Mouse (Mus musculus): ENCODE data around the gene Kank3. TPM values are rescaled to one million over a fixed set of nuclear protein-coding genes. Genes with fewer than 3 reads are reported as not detected.

Gene Kank3
- total RNA-seq, 2 experiments from 2014 or later = 35.2 to 40.6 TPM

GRCm38 (mm10) chr17:33829561-33829960 lies 19.2 kb downstream of the Kank3 start:
- Histone ChIP-seq H3K4me3 (no peak overlapping the region), H3K27ac (peak overlapping the region; percentile 36)
- DNase-seq (ENCODE audit: low spot score in 2 of 2) = no peak
- no peak for TF ChIP-seq CTCF (conservative IDR thresholded peaks at IDR 0.05)

GRCm38 (mm10) chr17:33842966-33843795 lies 32.9 kb downstream of the Kank3 start, which contains the start of gene Cd320:
Gene Cd320, plus strand, starts transcription at chr17:33843091.
- peak; percentile 89 to 90 for DNase-seq (ENCODE audit: low spot score in 2 of 2)
- TF ChIP-seq CTCF (conservative IDR thresholded peaks at IDR 0.05) = peak; percentile 58
- Histone ChIP-seq H3K4me3 (peak within 1 kb of the TSS; percentile 72), H3K27ac (peak within 1 kb of the TSS; percentile 90)

- no peak overlapping the region; the same call in 1 of the 2 replicates for H3K27ac ChIP-seq
- H3K4me3 ChIP-seq = peak overlapping the region; percentile 72; the same call in 1 of the 2 replicates
- DNase-seq (ENCODE audit: low spot score in 2 of 2) = no peak
- TF ChIP-seq CTCF (conservative IDR thresholded peaks at IDR 0.05) = no peak
Measured at GRCm38 (mm10) chr17:33844196-33844595, 33.9 kb downstream of the Kank3 start.

DNA sequence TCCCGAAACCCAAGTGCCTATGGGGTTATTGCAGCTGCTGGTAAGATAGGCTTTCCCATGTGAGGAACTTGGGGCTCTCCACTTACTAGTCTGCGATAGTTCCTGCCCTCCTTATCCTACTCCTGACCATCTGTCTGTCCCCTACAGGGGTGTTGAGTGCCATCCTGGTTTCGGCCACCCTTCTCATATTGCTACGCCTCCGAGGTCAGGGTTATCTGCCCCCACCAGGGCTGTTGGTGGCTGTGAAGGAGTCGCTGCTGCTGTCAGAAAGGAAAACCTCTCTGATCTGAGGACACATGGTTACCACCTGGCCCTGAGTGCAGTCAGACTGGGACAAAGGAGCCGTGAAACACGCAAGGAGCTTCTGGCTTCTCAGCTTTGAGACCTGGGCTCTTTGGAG lies 37.8 kb downstream of the Kank3 start:
- TF ChIP-seq CTCF (conservative IDR thresholded peaks at IDR 0.05) = no peak
- Histone ChIP-seq H3K27ac (no peak overlapping the region), H3K4me3 (no peak overlapping the region)
- no peak for DNase-seq (ENCODE audit: low spot score in 2 of 2)

- Histone ChIP-seq H3K27ac (no peak overlapping the region), H3K4me3 (no peak overlapping the region)
- TF ChIP-seq CTCF (conservative IDR thresholded peaks at IDR 0.05) = no peak
- DNase-seq (ENCODE audit: low spot score in 2 of 2) = no peak
Measured at GRCm38 (mm10) chr17:33851331-33851730, 41.0 kb downstream of the Kank3 start.

GRCm38 (mm10) chr17:33857816-33858215 lies 47.5 kb downstream of the Kank3 start:
- no peak for DNase-seq (ENCODE audit: low spot score in 2 of 2)

GRCm38 (mm10) chr17:33865330-33866030 lies 55.2 kb downstream of the Kank3 start:
- no peak overlapping the region for H3K27ac ChIP-seq
- no peak overlapping the region for H3K4me3 ChIP-seq
- peak; percentile 83 for TF ChIP-seq CTCF (conservative IDR thresholded peaks at IDR 0.05)
- DNase-seq (ENCODE audit: low spot score in 2 of 2) = peak; percentile 69 to 85

More at GRCm38 (mm10) chr17:33857816-33858215, 47.5 kb downstream of the Kank3 start:
- no peak overlapping the region for H3K27ac ChIP-seq
- no peak overlapping the region for H3K4me3 ChIP-seq
- no peak for TF ChIP-seq CTCF (conservative IDR thresholded peaks at IDR 0.05)

Other genes with a start within 250 kb of the Kank3 start
- gene Zfp414, start 181.4 kb upstream of the Kank3 start, total RNA-seq (2021) = 10 to 100 TPM; 50.1 to 51.3 TPM
- gene Pram1, start 172.5 kb upstream of the Kank3 start, total RNA-seq (2021) = under 1 TPM; 0.51 to 0.59 TPM
- gene Hnrnpm, start 123.7 kb upstream of the Kank3 start, total RNA-seq (2021) = 100 to 1,000 TPM; 164 to 178 TPM
- 10 to 100 TPM; 84.7 to 86.1 TPM for gene March2, start 91.8 kb upstream of the Kank3 start, total RNA-seq (2021)
- gene Rab11b, start 50.0 kb upstream of the Kank3 start, total RNA-seq (2021) = 100 to 1,000 TPM; 306 to 322 TPM
- gene Angptl4, start 28.7 kb upstream of the Kank3 start, total RNA-seq (2021) = 1 to 10 TPM; 4.1 to 4.2 TPM
- gene Rps28, start 14.0 kb downstream of the Kank3 start, total RNA-seq (2021) = 100 to 1,000 TPM; 723 to 770 TPM
- gene Ndufa7, start 14.1 kb downstream of the Kank3 start, total RNA-seq (2021) = 100 to 1,000 TPM; 207 to 208 TPM
- gene Cd320, start 32.6 kb downstream of the Kank3 start, total RNA-seq (2021) = 10 to 100 TPM; 22.6 to 25.0 TPM
- gene Gm7029, start 63.3 kb downstream of the Kank3 start, total RNA-seq (2021) = not detected
- 1 to 10 TPM; 1.8 to 3.0 TPM for gene Kifc1, start 80.1 kb downstream of the Kank3 start, total RNA-seq (2021)
- under 1 TPM; 0.61 to 0.64 TPM for gene Platr17, start 94.6 kb downstream of the Kank3 start, total RNA-seq (2021)
- 10 to 100 TPM; 26.1 to 32.9 TPM for gene Daxx, start 98.9 kb downstream of the Kank3 start, total RNA-seq (2021)
- gene Tapbp, start 105.4 kb downstream of the Kank3 start, total RNA-seq (2021) = 10 to 100 TPM; 30.2 to 40.1 TPM
- 10 to 100 TPM; 31.4 to 31.8 TPM for gene Zbtb22, start 105.4 kb downstream of the Kank3 start, total RNA-seq (2021)
- gene Rgl2, start 119.0 kb downstream of the Kank3 start, total RNA-seq (2021) = 10 to 100 TPM; 68.9 to 76.4 TPM
- gene Pfdn6, start 129.8 kb downstream of the Kank3 start, total RNA-seq (2021) = 10 to 100 TPM; 86.5 to 97.4 TPM
- 10 to 100 TPM; 14.5 to 18.9 TPM for gene Wdr46, start 130.1 kb downstream of the Kank3 start, total RNA-seq (2021)
- 1 to 10 TPM; 6.3 TPM for gene B3galt4, start 141.0 kb downstream of the Kank3 start, total RNA-seq (2021)
- gene Vps52, start 145.3 kb downstream of the Kank3 start, total RNA-seq (2021) = 10 to 100 TPM; 84.3 to 92.5 TPM
- 100 to 1,000 TPM; 310 to 336 TPM for gene Rps18, start 145.5 kb downstream of the Kank3 start, total RNA-seq (2021)
- 10 to 100 TPM; 20.7 to 22.5 TPM for gene H2-K1, start 189.8 kb downstream of the Kank3 start, total RNA-seq (2021)
- 10 to 100 TPM; 39.6 to 45.2 TPM for gene Ring1, start 214.2 kb downstream of the Kank3 start, total RNA-seq (2021)
- 10 to 100 TPM; 55.6 to 59.5 TPM for gene H2-Ke6, start 217.5 kb downstream of the Kank3 start, total RNA-seq (2021)
- 10 to 100 TPM; 97.7 to 98.9 TPM for gene Slc39a7, start 221.2 kb downstream of the Kank3 start, total RNA-seq (2021)
- 10 to 100 TPM; 80.6 to 85.5 TPM for gene Rxrb, start 221.3 kb downstream of the Kank3 start, total RNA-seq (2021)
- gene Col11a2, start 228.9 kb downstream of the Kank3 start, total RNA-seq (2021) = 10 to 100 TPM; 18.9 to 23.1 TPM